Mouse (Mus musculus) telencephalon, adult 2 months (tissue): ENCODE measurements at regions not wholly inside any gene's neighbourhood (a gene's known extent, or its start where the extent isn't known, plus 50 kb on each side); places are given as distances from the start of the nearest gene placed in this dataset.

Source experiments
- DNase-seq: peaks from one replicate; pipeline ENCODE4 v3.0.0-alpha.2; 2011; ENCODE audit warnings: low read depth, low spot score

DNA sequence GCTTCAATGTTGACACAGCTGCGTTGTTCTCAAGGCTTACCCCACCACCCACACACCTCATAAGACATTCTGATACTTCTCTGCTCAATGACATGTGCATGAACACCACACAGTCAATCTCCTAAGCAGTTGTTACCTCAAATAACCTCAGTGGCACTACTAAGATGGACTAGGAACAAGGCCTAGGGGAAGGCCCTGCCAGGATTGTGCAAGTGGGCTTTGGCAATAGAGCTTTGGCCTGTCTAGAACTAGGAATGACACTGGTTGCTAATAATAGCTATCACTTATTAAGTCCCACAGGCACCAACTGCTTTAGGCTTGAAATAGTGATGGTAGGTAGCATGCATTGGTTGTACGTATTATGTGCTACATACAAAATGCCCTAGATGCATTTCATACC lies 169.7 kb upstream of the Nabp1 start:
- no peak for DNase-seq

DNA sequence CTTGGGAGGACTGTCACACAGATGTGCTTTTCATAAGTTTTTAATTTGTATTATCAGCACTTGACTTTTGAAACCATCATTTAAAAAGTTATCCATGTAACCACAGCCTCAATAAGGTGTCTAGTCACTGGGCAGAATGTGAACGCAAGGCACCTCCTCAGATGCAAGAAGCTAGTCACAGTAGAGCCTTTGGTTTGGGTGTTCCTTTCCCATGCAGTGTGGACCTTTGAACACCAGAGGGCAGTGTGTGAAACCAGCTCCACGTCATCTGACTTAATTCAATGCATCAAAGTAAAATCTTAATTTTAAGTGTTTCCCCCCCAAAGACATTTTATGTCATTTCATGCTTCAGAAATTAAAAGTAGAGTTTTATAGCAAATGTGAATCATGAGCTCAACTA lies 166.2 kb upstream of the Nabp1 start:
- peak; percentile 50 for DNase-seq

GRCm38 (mm10) chr1:51643640-51644039 lies 165.4 kb upstream of the Nabp1 start:
- no peak for DNase-seq

DNA sequence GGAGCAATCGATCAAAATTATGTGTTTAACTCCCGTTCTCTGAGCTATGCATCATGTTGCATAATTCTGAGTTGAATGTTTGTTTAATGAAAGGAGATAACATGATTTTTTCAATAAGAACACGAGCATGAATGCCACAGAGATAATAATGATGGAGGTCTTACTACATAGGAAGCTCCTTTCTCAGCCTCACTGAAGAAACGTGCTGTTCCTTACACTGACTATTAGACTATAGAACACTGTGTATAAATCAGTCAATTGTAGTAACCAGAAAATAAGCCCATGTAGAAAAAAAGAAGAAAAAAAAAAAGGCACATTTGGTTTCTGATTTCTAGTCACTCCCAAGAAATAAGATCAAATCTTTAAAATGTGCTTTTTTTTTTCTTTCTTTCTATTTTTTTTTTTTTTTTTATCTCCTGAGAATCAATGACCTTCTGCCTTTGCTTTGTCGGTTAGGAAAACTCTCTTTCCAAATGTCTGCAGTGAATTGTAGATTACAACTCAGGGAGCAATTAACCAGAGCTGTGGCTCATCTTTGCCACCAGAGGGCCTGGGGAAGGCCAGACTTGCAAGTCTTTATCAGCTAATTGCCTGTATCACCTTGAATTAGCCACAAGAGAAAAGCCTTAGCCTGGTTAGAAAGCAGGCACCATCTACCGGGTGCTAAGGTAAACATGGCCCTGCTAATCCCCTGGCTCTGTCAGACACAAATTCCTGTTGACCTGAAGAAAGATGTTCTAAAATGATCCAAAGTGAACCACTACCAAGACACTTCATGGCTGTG lies 160.5 kb upstream of the Nabp1 start:
- DNase-seq, result no peak

- DNase-seq, result no peak
Observed at GRCm38 (mm10) chr1:51635881-51636515, 157.8 kb upstream of the Nabp1 start.

GRCm38 (mm10) chr1:51633795-51634194 lies 155.6 kb upstream of the Nabp1 start:
- DNase-seq, result no peak

GRCm38 (mm10) chr1:51632851-51633250 lies 154.6 kb upstream of the Nabp1 start:
- DNase-seq, result no peak

- DNase-seq, result no peak
Observed at GRCm38 (mm10) chr1:51629848-51630247, 151.6 kb upstream of the Nabp1 start.

- DNase-seq, result no peak
Observed at GRCm38 (mm10) chr1:51628137-51628793, 150.0 kb upstream of the Nabp1 start.

DNA sequence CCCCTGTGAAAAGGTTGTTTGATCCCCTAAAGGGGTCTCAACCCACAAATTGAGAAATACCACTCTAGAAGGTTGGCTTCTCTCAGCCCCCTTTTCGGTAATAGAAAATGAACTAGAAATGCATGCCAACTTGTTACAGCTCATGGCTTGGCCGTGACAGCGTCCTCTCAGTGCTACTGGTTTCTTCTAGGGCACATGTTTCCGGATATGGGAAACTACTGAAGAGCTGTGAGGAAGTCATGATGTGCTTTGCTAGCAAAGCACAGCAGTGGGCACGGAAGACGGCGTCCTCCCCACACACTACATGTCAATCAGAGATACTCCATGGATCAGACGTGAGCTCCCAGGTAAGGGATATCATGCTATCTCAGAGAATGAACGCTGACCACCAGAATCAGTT lies 148.1 kb upstream of the Nabp1 start:
- DNase-seq, result no peak

- DNase-seq, result no peak
Observed at GRCm38 (mm10) chr1:51625079-51625478, 146.9 kb upstream of the Nabp1 start.

DNA sequence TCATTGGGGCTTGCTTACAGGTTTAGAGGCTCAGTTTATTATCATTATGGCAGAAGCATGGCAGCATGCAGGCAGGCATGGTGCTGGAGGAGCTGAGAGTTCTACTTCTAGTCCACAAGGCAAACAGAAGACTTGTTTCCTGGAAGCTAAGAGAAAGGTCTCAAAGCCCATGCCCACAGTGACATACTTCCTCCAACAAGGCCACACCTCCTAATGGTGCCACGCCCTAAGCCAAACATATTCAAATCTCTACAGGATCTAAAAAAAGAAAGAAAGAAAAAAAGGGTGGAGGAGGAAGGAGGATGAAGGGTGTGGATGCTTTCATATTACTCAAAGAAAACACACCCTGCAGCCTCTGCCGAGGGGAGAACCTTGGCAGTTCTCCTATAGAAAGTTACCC lies 146.3 kb upstream of the Nabp1 start:
- no peak for DNase-seq

DNA sequence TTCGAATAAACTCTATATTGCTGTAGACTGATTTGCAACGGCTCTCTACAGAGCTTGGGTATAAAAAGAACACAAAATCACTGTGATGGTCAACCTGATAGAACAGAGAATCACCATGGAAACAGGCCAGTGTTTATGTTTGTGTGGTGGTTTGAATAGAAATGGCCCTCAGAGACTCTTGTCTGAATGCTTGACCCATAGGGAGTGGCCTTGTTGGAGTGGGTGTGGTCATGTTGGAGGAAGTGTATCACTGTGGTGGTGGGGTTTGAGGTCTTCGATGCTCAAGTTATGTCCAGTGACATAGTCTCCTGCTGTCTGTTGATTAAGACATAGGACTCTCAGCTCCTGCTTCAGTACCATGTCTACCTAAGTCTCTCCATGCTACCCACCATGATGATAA lies 144.8 kb upstream of the Nabp1 start:
- no peak for DNase-seq

DNA sequence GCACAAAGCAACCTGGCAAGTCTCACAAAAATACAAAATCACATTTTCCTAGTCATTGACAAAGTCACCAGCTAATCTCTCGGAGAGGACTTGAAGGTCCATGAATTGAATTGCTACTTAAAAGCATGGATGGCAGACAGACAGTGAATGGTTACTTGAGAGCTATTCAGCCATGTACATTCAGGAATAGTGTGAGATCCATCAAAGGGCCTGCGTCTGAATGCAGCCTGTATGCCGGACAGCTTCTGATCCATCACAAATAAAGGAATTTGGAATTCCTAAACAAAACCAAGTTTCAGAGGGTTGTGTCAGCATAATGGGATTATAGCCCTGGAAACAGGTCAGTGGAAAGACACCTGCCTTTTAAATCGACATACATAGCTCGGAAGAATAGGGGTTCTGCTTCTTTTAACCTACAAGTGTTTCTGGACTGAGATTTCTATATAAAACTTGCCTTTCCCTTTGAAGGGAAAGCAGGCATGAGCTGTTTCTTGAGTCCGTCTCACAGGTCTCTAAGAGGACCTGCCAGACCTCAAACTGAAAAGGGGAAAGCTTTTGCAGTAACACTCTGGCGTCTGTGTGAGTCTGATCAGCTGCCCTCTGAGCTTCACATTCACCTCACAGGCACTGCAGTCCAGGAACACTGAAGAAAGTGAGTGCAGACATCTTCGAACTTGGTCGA lies 144.1 kb upstream of the Nabp1 start:
- no peak for DNase-seq

DNA sequence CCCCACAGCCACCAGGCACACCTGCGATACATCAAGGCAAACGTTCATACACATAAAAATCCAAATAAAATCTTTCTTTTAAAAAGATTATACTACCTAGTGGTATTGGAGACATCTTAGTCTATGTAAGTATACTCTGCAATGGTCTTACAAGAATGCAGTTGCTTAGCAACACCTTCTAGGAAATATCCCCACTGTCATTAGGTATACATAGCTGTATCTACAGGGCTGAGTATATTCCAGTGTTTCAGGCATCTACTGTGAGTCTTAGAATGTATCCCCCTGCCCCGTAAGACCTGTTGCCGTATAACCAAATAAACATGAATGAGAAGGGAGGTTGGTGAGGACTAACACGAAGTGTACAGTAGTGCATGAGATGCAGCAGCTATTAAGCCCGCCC lies 142.8 kb upstream of the Nabp1 start:
- no peak for DNase-seq

DNA sequence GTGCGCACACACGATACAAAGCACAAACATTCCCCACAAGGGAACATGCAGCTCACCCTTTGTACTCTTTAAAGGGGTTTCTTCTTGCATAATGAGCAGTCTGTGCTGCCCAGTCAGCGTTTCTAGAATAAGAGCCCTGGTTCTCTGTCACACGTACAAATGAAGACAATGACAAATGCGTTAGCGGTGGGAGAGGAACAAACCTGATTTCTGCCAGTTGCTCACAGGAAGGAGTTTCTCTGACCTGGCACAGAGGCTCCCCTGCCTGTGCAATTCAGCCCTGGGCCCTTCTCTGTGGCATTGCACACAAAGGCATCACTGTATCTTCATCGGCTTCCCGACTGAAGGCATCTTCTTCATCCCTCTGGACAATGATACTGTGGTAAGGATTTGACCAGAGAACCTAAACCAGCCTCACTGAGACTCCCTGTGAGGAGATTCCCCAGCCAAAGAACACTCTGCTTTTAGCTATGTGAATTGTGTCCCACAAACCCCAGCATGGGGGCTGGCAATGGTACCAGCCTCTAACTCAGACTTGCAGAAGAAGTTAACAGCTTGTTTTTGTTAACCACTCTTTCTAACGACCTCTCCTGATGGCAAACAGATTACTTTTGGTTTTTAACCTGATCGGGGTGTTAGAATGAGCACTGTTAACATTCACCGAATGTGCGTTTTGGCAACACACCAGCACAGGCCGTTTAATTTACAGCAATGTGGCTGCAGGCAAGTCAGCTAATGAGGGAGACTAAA lies 139.5 kb upstream of the Nabp1 start:
- no peak for DNase-seq

DNA sequence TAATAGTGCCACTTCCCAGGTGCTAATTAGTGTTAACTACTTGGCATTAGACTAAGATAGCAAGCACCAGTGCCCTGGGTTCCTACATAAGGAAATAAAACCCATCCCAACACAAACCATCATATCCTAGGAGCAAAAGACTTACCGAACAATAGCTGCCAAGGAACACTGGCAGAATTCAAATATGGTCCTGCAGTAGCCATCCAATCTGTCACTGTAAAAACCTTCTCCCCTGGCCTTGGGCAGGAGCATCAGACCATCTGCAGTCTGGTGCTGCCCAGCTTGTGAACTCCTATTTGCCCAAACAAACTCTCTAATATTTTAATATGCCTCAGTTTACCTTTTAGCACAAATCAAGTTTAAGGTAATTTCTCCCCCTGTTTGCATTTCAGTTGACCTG lies 137.9 kb upstream of the Nabp1 start:
- DNase-seq, result no peak

- DNase-seq, result no peak
Observed at GRCm38 (mm10) chr1:51615523-51615922, 137.3 kb upstream of the Nabp1 start.

- DNase-seq, result no peak
Observed at GRCm38 (mm10) chr1:51614700-51615099, 136.5 kb upstream of the Nabp1 start.

DNA sequence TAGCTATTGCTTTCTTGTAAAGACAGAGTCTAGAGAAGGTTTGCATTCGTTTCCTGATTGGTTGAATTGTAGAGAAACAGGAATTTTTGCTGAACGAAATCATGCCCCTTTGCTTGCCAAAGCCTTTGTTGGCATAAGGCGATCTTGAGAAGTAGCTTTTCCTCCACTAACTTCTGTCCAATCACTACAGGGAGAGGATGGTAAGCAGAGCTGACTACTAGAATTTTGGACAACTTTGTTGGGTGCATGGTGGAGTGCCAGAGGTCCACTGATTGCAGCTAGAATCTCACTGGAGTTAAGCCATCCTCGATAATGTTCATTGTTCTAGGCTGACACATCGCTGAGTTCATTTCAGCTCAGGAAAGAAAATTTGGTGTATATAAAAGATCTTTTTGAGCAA lies 131.1 kb upstream of the Nabp1 start:
- no peak for DNase-seq

- DNase-seq, result no peak
Observed at GRCm38 (mm10) chr1:51607437-51607855, 129.2 kb upstream of the Nabp1 start.

- no peak for DNase-seq
Observed at GRCm38 (mm10) chr1:51602071-51602470, 123.8 kb upstream of the Nabp1 start.
